Mouse (Mus musculus) MEL (cell line): Measurements from ENCODE around the gene Sostdc1. TPM values are rescaled to one million over a fixed set of nuclear protein-coding genes. Genes with fewer than 3 reads are reported as not detected.

ENCODE experiments used
- DNase-seq: peaks from one replicate; pipeline ENCODE4 v3.0.0; 2011; ENCODE audit warnings: low read depth, low spot score
- H3K27ac ChIP-seq: 2 replicates; pipeline ENCODE4 v1.5.1; 2012; ENCODE audit warnings: low read depth, mild to moderate bottlenecking, control low read depth, low read length, moderate library complexity; ENCODE audit not compliant: control insufficient read depth
- H3K27me3 ChIP-seq, 2 experiments: fragments of 150-350 bp in 1 of 2; sonication (generic) in 1 of 2; 2 replicates each; pipeline ENCODE4 v1.6.1; 2012; ENCODE audit warnings: low read length in 2 of 2, mild to moderate bottlenecking in 2 of 2, improper control_type of control experiment in 1 of 2, moderate library complexity in 1 of 2; ENCODE audit not compliant: insufficient read depth in 2 of 2, control insufficient read depth in 1 of 2
- H3K36me3 ChIP-seq, 2 experiments: 2 replicates each; pipeline ENCODE4 v1.6.1; 2012 to 2014; ENCODE audit warnings: low read length in 2 of 2, improper control_type of control experiment in 1 of 2, inconsistent platforms in 1 of 2, mild to moderate bottlenecking in 1 of 2; ENCODE audit not compliant: insufficient read depth in 2 of 2, control insufficient read depth in 1 of 2
- H3K4me1 ChIP-seq, 2 experiments: fragments of 150-350 bp in 1 of 2; sonication (generic) in 1 of 2; 2 replicates each; pipeline ENCODE4 v1.6.1; 2012; ENCODE audit warnings: low read length in 2 of 2, improper control_type of control experiment in 1 of 2, mild to moderate bottlenecking in 1 of 2; ENCODE audit not compliant: insufficient read depth in 2 of 2, control insufficient read depth in 1 of 2
- H3K4me3 ChIP-seq, 2 experiments: fragments of 150-350 bp in 1 of 2; sonication (generic) in 1 of 2; 2 replicates each; pipeline ENCODE4 v1.5.1; 2012; ENCODE audit warnings: low read depth in 2 of 2, low read length in 2 of 2, mild to moderate bottlenecking in 2 of 2, moderate library complexity in 2 of 2, control low read depth in 1 of 2, improper control_type of control experiment in 1 of 2; ENCODE audit not compliant: control insufficient read depth in 1 of 2, insufficient read depth in 1 of 2
- H3K79me2 ChIP-seq: 2 replicates; pipeline ENCODE4 v1.6.1; 2012; ENCODE audit warnings: mild to moderate bottlenecking, low read length, moderate library complexity; ENCODE audit not compliant: control insufficient read depth, poor library complexity, insufficient read depth
- H3K9ac ChIP-seq: 2 replicates; pipeline ENCODE4 v1.6.1; 2012; ENCODE audit warnings: low read depth, mild to moderate bottlenecking, control low read depth, low read length, moderate library complexity; ENCODE audit not compliant: control insufficient read depth, poor library complexity, severe bottlenecking
- H3K9me3 ChIP-seq: fragments of 150-350 bp; sonication (generic); replicated peaks from 2 replicates; pipeline ENCODE4 v1.6.1; 2012; ENCODE audit warnings: mild to moderate bottlenecking, low read length, improper control_type of control experiment, moderate library complexity; ENCODE audit not compliant: insufficient read depth
- BHLHE40 ChIP-seq: IDR thresholded peaks from 2 replicates; pipeline ENCODE4 v1.6.1; 2012; ENCODE audit warnings: low read depth, mild to moderate bottlenecking, inconsistent platforms, low read length, improper control_type of control experiment, borderline replicate concordance
- CHD1 ChIP-seq: IDR thresholded peaks from 2 replicates; pipeline ENCODE4 v1.6.1; 2012; ENCODE audit warnings: low read depth, mild to moderate bottlenecking, inconsistent platforms, low read length, improper control_type of control experiment
- CHD2 ChIP-seq: IDR thresholded peaks from 2 replicates; pipeline ENCODE4 v1.6.1; 2011; ENCODE audit warnings: low read length, improper control_type of control experiment
- CTCF ChIP-seq, 3 experiments: IDR thresholded peaks in 2 of 3; conservative IDR thresholded peaks in 1 of 3; 2 replicates each; pipeline ENCODE4 v1.5.1; 2011 to 2012; ENCODE audit warnings: low read length in 3 of 3, low read depth in 2 of 3, mild to moderate bottlenecking in 2 of 3, improper control_type of control experiment in 1 of 3, inconsistent platforms in 1 of 3, mixed read lengths in 1 of 3, moderate library complexity in 1 of 3; ENCODE audit not compliant: control insufficient read depth in 1 of 3, insufficient read depth in 1 of 3, poor library complexity in 1 of 3, severe bottlenecking in 1 of 3
- E2F4 ChIP-seq: IDR thresholded peaks from 2 replicates; pipeline ENCODE4 v1.6.1; 2011; ENCODE audit warnings: low read depth, low read length, improper control_type of control experiment, borderline replicate concordance
- ELF1 ChIP-seq: IDR thresholded peaks from 2 replicates; pipeline ENCODE4 v1.6.1; 2014; ENCODE audit warnings: low read depth, mild to moderate bottlenecking, inconsistent platforms, low read length, improper control_type of control experiment, moderate library complexity
- EP300 ChIP-seq, 2 experiments: IDR thresholded peaks; 2 replicates each; pipeline ENCODE4 v1.6.1; 2011; ENCODE audit warnings: improper control_type of control experiment in 2 of 2, low read length in 2 of 2, low read depth in 1 of 2, mild to moderate bottlenecking in 1 of 2
- ETS1 ChIP-seq: IDR thresholded peaks from 2 replicates; pipeline ENCODE4 v1.6.1; 2012; ENCODE audit warnings: low read depth, mild to moderate bottlenecking, inconsistent platforms, low read length, improper control_type of control experiment, moderate library complexity
- GABPA ChIP-seq: IDR thresholded peaks from 2 replicates; pipeline ENCODE4 v1.6.1; 2012; ENCODE audit warnings: low read depth, mild to moderate bottlenecking, inconsistent platforms, low read length, improper control_type of control experiment, moderate library complexity
- GATA1 ChIP-seq: IDR thresholded peaks from 2 replicates; pipeline ENCODE4 v1.6.1; 2011; ENCODE audit warnings: low read depth, low read length, improper control_type of control experiment
- HCFC1 ChIP-seq: IDR thresholded peaks from 2 replicates; pipeline ENCODE4 v1.6.1; 2012; ENCODE audit warnings: low read depth, mild to moderate bottlenecking, inconsistent platforms, low read length, improper control_type of control experiment, moderate library complexity
- JUND ChIP-seq: IDR thresholded peaks from 2 replicates; pipeline ENCODE4 v1.6.1; 2011; ENCODE audit warnings: low read depth, mild to moderate bottlenecking, improper control_type of control experiment, low read length
- KAT2A ChIP-seq: conservative IDR thresholded peaks from 2 replicates; pipeline ENCODE4 v1.6.1; 2012; ENCODE audit warnings: low read depth, low read length, improper control_type of control experiment, inconsistent platforms
- MAFK ChIP-seq: IDR thresholded peaks from 2 replicates; pipeline ENCODE4 v1.6.1; 2011; ENCODE audit warnings: low read depth, mild to moderate bottlenecking, low read length, improper control_type of control experiment, borderline replicate concordance
- MAX ChIP-seq: IDR thresholded peaks from 2 replicates; pipeline ENCODE4 v1.6.1; 2011; ENCODE audit warnings: low read length, improper control_type of control experiment
- MAZ ChIP-seq: IDR thresholded peaks from 2 replicates; pipeline ENCODE4 v1.6.1; 2012; ENCODE audit warnings: low read depth, mild to moderate bottlenecking, inconsistent platforms, low read length, improper control_type of control experiment
- MEF2A ChIP-seq: IDR thresholded peaks from 2 replicates; pipeline ENCODE4 v1.6.1; 2014; ENCODE audit warnings: low read depth, mild to moderate bottlenecking, inconsistent platforms, low read length, improper control_type of control experiment; ENCODE audit not compliant: poor library complexity, insufficient replicate concordance, severe bottlenecking; ENCODE audit errors: extremely low read depth
- MXI1 ChIP-seq: IDR thresholded peaks from 2 replicates; pipeline ENCODE4 v1.6.1; 2011; ENCODE audit warnings: mild to moderate bottlenecking, low read depth, low read length, improper control_type of control experiment
- MYB ChIP-seq: IDR thresholded peaks from 2 replicates; pipeline ENCODE4 v1.6.1; 2011; ENCODE audit warnings: mild to moderate bottlenecking, low read depth, low read length, improper control_type of control experiment
- MYC ChIP-seq: IDR thresholded peaks from 2 replicates; pipeline ENCODE4 v1.6.1; 2011; ENCODE audit warnings: low read depth, mild to moderate bottlenecking, low read length, improper control_type of control experiment, moderate library complexity
- NELFE ChIP-seq: IDR thresholded peaks from 2 replicates; pipeline ENCODE4 v1.6.1; 2011; ENCODE audit warnings: low read depth, low read length, improper control_type of control experiment
- NRF1 ChIP-seq: IDR thresholded peaks from 2 replicates; pipeline ENCODE4 v1.6.1; 2014; ENCODE audit warnings: low read depth, mild to moderate bottlenecking, inconsistent platforms, low read length, improper control_type of control experiment, moderate library complexity; ENCODE audit not compliant: poor library complexity, insufficient read depth, severe bottlenecking
- POLR2A ChIP-seq, 2 experiments: IDR thresholded peaks; 2 replicates each; pipeline ENCODE4 v1.6.1; 2011 to 2012; ENCODE audit warnings: low read length in 2 of 2, mild to moderate bottlenecking in 2 of 2, control low read depth in 1 of 2, improper control_type of control experiment in 1 of 2, low read depth in 1 of 2, moderate library complexity in 1 of 2; ENCODE audit not compliant: control insufficient read depth in 1 of 2, insufficient read depth in 1 of 2, poor library complexity in 1 of 2
- POLR2AphosphoS2 ChIP-seq: IDR thresholded peaks from 2 replicates; pipeline ENCODE4 v1.6.1; 2011; ENCODE audit warnings: low read length, improper control_type of control experiment
- POLR2AphosphoS5 ChIP-seq: IDR thresholded peaks from 2 replicates; pipeline ENCODE4 v1.6.1; 2012; ENCODE audit warnings: low read depth, borderline replicate concordance, mild to moderate bottlenecking, inconsistent platforms, low read length, moderate library complexity, mixed read lengths
- RAD21 ChIP-seq: IDR thresholded peaks from 2 replicates; pipeline ENCODE4 v1.6.1; 2011; ENCODE audit warnings: mild to moderate bottlenecking, low read depth, low read length, improper control_type of control experiment
- RCOR1 ChIP-seq: IDR thresholded peaks from 2 replicates; pipeline ENCODE4 v1.6.1; 2012; ENCODE audit warnings: low read depth, mild to moderate bottlenecking, inconsistent platforms, low read length, improper control_type of control experiment
- SIN3A ChIP-seq: IDR thresholded peaks from 2 replicates; pipeline ENCODE4 v1.6.1; 2012; ENCODE audit warnings: low read length, improper control_type of control experiment, inconsistent platforms
- SMC3 ChIP-seq: IDR thresholded peaks from 2 replicates; pipeline ENCODE4 v1.6.1; 2011; ENCODE audit warnings: low read depth, low read length, improper control_type of control experiment
- TAL1 ChIP-seq: IDR thresholded peaks from 2 replicates; pipeline ENCODE4 v1.6.1; 2012; ENCODE audit warnings: mild to moderate bottlenecking, inconsistent platforms, low read length, moderate library complexity, mixed read lengths
- TBP ChIP-seq: IDR thresholded peaks from 2 replicates; pipeline ENCODE4 v1.8.0; 2011; ENCODE audit warnings: low read depth, low read length, improper control_type of control experiment
- UBTF ChIP-seq: IDR thresholded peaks from 2 replicates; pipeline ENCODE4 v1.6.1; 2012; ENCODE audit warnings: low read depth, mild to moderate bottlenecking, inconsistent platforms, low read length, improper control_type of control experiment, moderate library complexity, borderline replicate concordance; ENCODE audit not compliant: insufficient read depth
- USF1 ChIP-seq: IDR thresholded peaks from 2 replicates; pipeline ENCODE4 v1.6.1; 2014; ENCODE audit warnings: low read depth, mild to moderate bottlenecking, inconsistent platforms, low read length, improper control_type of control experiment, moderate library complexity
- USF2 ChIP-seq, 2 experiments: IDR thresholded peaks; 2 replicates each; pipeline ENCODE4 v1.6.1; 2011 to 2012; ENCODE audit warnings: improper control_type of control experiment in 2 of 2, low read length in 2 of 2, borderline replicate concordance in 1 of 2, inconsistent platforms in 1 of 2, low read depth in 1 of 2, mild to moderate bottlenecking in 1 of 2; ENCODE audit not compliant: insufficient read depth in 1 of 2
- ZC3H11A ChIP-seq: IDR thresholded peaks from 2 replicates; pipeline ENCODE4 v1.6.1; 2012; ENCODE audit warnings: low read depth, mild to moderate bottlenecking, inconsistent platforms, low read length, improper control_type of control experiment
- ZKSCAN1 ChIP-seq: IDR thresholded peaks from 2 replicates; pipeline ENCODE4 v1.6.1; 2012; ENCODE audit warnings: low read depth, mild to moderate bottlenecking, inconsistent platforms, low read length, improper control_type of control experiment, moderate library complexity
- ZMIZ1 ChIP-seq: IDR thresholded peaks from 2 replicates; pipeline ENCODE4 v1.6.1; 2012; ENCODE audit warnings: low read depth, mild to moderate bottlenecking, inconsistent platforms, low read length, improper control_type of control experiment, moderate library complexity
- ZNF384 ChIP-seq: IDR thresholded peaks from 2 replicates; pipeline ENCODE4 v1.6.1; 2012; ENCODE audit warnings: low read depth, mild to moderate bottlenecking, inconsistent platforms, low read length, improper control_type of control experiment
- polyA plus RNA-seq, 2 experiments: library from polyadenylated mRNA; stranded (reverse) in 1 of 2; unstranded in 1 of 2; fragments of >175 nt in 1 of 2; fragments of >200 nt in 1 of 2; gene quantifications; 2 replicates each; pipeline versions ENCODE4 v1.2.1 to v1.2.4; 2012; ENCODE audit warnings: low replicate concordance in 2 of 2, low read depth in 1 of 2; ENCODE audit not compliant: insufficient read length in 2 of 2, insufficient read depth in 1 of 2, missing spikeins in 1 of 2
- total RNA-seq: library from RNA; depleted of rRNA; stranded (reverse); fragments of 300-350 nt; gene quantifications from 2 replicates; pipeline ENCODE4 v1.2.3, GENCODE M21; 2012

Gene Sostdc1
- total and polyA plus RNA-seq, 3 experiments = not detected

DNA sequence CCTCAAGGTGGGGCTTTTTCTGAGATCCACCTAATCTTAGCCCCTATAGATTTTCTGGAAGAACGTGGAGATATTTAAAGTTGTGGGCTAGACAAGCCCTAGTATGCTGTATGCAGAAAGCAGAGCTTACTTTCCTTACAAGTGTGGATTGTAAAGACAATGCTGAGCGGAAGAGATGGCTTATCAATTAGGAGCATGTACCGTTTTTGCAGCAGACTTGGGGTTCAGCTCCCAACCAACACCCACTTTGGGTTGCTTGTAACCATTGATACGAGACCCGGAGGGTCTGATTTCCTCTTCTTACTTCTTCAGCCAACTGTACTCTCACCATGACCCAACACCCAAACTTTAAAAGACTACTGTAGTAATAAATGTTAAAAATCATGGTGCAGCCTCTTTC, 46.8 kb downstream of the Sostdc1 start:
- Histone ChIP-seq H3K79me2 (no peaks in the 10 kb centered on the region), H3K27ac (peak overlapping the region; percentile 47), H3K9ac (no peak overlapping the region), H3K4me3 (no peak overlapping the region), H3K27me3 (no peaks in the 10 kb centered on the region), H3K9me3 (no peaks in the 10 kb centered on the region), H3K36me3 (peaks cover 0 to 12% of the 10 kb centered on the region in 2 experiments; a peak in 2 of 4 replicates), H3K4me1 (peaks cover 0 to 11% of the 10 kb centered on the region in 2 experiments; a peak in 2 of 4 replicates)
- DNase-seq = peak; percentile 84
- TF ChIP-seq MEF2A = no peak
- TF ChIP-seq ZNF384 = no peak
- no peak for TF ChIP-seq USF1
- no peak for TF ChIP-seq MAFK
- TF ChIP-seq ZKSCAN1 = no peak
- TF ChIP-seq EP300 (IDR thresholded peaks at IDR 0.05; ENCODE audit: low read depth in 1 of 2, low read length in 2 of 2) = peak; percentile 94 to 95
- no peak for TF ChIP-seq HCFC1
- TF ChIP-seq JUND = no peak
- no peak for TF ChIP-seq UBTF
- no peak for TF ChIP-seq RAD21
- no peak for TF ChIP-seq E2F4
- TF ChIP-seq POLR2A (IDR thresholded peaks at IDR 0.05; ENCODE audit: control insufficient read depth in 1 of 2, insufficient read depth in 1 of 2, low read depth in 1 of 2, low read length in 2 of 2, poor library complexity in 1 of 2) = no peak
- TF ChIP-seq USF2 (IDR thresholded peaks at IDR 0.05; ENCODE audit: borderline replicate concordance in 1 of 2, insufficient read depth in 1 of 2, low read depth in 1 of 2, low read length in 2 of 2) = no peak
- TF ChIP-seq POLR2AphosphoS2 = no peak
- no peak for TF ChIP-seq MAX
- TF ChIP-seq ELF1 = no peak
- TF ChIP-seq ZMIZ1 = no peak
- no peak for TF ChIP-seq MAZ
- no peak for TF ChIP-seq GABPA
- peak; percentile 43; the same call in 1 of the 2 replicates for TF ChIP-seq ETS1
- no peak for TF ChIP-seq BHLHE40
- TF ChIP-seq NELFE = no peak
- TF ChIP-seq TBP = no peak
- peak; percentile 63 for TF ChIP-seq TAL1
- no peak for TF ChIP-seq CHD1
- TF ChIP-seq MYB = 0 out of 2 replicates have a peak, but pooled peaks have one; percentile 20
- TF ChIP-seq CTCF (IDR thresholded peaks at IDR 0.05 in 2 of 3, conservative IDR thresholded peaks at IDR 0.05 in 1 of 3; ENCODE audit: control insufficient read depth in 1 of 3, insufficient read depth in 1 of 3, low read depth in 2 of 3, low read length in 3 of 3, poor library complexity in 1 of 3, severe bottlenecking in 1 of 3) = no peak
- no peak for TF ChIP-seq NRF1
- peak; percentile 95 for TF ChIP-seq GATA1
- no peak for TF ChIP-seq SMC3
- TF ChIP-seq KAT2A = no peak
- 0 out of 2 replicates have a peak, but pooled peaks have one; percentile 57 for TF ChIP-seq MYC
- no peak for TF ChIP-seq ZC3H11A
- no peak for TF ChIP-seq MXI1
- TF ChIP-seq CHD2 = no peak
- peak; percentile 78; the same call in 1 of the 2 replicates for TF ChIP-seq RCOR1
- TF ChIP-seq SIN3A = no peak
- TF ChIP-seq POLR2AphosphoS5 = no peak
